Mouse (Mus musculus): ENCODE results near the gene 6430571L13Rik.
"Not testable (repeated sequence)": the region's sequence is repeated elsewhere in the genome, so short reads cannot be mapped to it uniquely, and the experiment has no call there.

Gene 6430571L13Rik

DNA sequence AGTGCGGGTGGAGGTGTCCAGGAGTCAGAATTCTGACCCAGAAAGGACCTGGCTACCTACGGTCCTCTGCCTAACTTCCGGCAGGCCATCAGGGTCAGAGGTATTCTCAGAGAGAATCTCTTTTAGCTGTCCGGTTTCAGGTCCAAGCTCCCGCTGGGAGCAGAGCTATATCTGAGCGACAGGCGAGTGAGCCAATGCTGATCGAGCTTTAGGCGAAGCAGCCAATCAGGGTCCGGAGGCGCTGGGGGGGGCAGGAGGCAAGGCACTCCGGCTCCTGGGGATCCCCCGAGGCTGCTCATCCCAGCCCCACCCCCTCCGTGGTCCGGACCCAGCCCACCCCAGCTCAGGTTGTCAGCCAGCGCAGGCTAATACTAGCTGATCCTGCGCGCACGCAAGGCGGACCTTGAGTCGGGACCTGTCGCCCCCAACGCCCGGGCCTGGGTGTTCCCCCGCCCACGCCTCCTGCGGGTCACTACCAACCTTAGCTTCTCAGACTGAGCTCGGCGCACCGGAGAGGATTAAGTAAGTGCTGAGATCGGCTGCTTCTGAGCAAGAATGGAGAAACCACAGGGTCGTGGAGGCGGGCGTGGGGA lies at the start of gene 6430571L13Rik:
Gene 6430571L13Rik, plus strand, starts transcription at position 336 of the 593 bp plus-strand sequence.
- peak; percentile 95 for DNase-seq

DNA sequence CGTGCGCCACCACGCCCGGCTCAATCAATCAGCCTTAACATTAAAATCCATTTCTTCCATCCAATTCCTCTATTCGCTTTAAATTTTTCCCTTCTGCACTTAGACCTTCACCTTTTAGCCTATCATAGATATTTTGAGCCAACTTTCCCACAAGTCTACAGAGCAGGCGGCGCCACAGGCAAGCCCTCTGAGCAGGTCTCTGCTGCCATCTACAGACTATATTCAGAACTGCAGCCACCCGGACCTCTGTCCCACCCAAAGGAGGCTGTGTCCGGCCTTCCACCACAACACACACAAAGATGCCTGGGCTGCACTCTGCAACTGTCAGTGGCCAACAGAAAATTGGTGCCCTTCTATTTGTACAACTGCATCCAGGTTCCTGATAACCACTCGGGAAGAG lies 49.5 kb upstream of the 6430571L13Rik start:
- peak; percentile 87 for DNase-seq

DNA sequence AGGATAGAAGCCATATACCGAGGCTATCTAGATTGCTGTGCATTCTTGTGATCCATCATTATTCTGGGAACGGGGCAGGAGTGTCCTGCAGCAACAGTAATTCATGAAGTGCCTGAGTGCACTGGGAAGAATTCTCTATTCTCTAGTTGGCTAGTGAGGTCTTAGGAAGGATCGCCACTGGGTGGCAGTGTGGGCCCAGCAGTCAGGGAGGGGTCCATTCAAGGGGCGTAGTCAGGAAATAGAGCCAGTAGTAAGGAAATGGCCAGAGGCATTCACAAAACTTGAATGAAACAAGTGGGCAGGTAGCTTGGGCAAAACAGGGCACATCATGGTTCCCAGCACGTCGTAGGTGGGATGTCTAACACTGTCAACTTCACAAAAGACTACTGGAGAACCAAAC lies 46.2 kb upstream of the 6430571L13Rik start:
- peak; percentile 85 for DNase-seq

- DNase-seq: no peak
These were observed 44.8 kb upstream of the 6430571L13Rik start for GRCm38 (mm10) chr9:107295616-107296015.

- DNase-seq: no peak
These were observed 44.6 kb upstream of the 6430571L13Rik start, which contains the start of gene Cish for GRCm38 (mm10) chr9:107296016-107296040. Gene Cish (plus strand): TSS chr9:107296026.

DNA sequence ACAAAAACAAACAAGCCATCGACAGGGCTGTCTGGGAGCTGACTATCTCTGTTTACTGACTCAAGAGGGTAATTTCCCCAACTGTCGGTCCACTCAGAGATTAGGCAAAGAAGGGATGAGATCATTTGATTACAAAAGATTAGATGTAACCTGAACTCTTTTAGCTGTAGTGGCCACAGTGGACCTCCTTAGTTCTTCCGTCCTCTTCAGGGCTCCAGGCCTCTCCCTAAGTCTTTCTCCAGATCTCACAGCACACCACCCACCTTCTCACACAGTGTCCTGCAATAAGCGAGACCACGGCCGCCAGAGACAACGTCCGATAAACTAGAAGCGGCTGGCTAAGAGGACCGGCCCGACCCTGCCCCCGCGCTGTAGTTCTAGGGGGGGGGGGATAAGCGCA lies 44.4 kb upstream of the 6430571L13Rik start:
- no peak for DNase-seq

DNA sequence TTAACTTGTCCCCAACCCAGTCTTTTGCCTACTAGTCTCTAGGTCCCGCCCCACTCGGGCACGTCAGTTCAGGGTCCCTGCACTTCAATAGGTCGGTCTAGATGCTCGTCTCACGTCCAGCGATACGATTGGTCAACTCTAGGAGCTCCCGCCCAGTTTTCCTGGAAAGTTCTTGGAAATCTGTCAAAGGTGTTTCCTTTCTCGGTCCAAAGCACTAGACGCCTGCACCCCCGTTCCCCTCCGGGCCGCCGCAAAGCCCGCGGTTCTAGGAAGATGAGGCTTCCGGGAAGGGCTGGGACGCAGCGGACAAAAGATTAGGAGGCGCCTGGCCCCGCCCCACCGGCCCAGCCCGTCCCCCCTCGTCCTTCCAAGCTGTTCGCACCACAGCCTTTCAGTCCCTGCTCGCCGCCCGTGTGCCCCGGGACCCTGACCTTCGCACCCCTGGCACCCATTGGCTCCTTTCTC lies 43.9 kb upstream of the 6430571L13Rik start:
- peak; percentile 99 for DNase-seq

- DNase-seq: peak; percentile 70
These were observed 43.3 kb upstream of the 6430571L13Rik start for GRCm38 (mm10) chr9:107297059-107297458.

DNA sequence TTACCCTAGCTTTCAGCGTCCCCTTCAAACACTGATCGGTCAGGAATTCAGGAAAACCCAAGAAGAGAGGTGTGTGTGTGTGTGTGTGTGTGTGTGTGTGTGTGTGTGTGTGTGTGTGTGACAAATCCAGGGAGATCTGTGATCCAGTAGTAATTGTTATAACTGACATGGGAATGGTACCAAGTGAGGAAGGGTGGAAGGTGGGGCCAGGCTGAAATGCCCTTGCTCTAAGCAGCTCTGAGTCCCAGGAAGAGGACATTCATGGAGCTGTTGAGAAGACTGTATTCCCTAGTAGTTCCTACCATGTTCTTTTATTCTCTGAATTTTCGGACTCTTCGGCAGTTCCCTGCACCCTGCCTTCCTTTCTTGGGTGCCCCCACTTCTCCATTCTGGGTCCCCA lies 42.7 kb upstream of the 6430571L13Rik start:
- DNase-seq: peak; percentile 38

DNA sequence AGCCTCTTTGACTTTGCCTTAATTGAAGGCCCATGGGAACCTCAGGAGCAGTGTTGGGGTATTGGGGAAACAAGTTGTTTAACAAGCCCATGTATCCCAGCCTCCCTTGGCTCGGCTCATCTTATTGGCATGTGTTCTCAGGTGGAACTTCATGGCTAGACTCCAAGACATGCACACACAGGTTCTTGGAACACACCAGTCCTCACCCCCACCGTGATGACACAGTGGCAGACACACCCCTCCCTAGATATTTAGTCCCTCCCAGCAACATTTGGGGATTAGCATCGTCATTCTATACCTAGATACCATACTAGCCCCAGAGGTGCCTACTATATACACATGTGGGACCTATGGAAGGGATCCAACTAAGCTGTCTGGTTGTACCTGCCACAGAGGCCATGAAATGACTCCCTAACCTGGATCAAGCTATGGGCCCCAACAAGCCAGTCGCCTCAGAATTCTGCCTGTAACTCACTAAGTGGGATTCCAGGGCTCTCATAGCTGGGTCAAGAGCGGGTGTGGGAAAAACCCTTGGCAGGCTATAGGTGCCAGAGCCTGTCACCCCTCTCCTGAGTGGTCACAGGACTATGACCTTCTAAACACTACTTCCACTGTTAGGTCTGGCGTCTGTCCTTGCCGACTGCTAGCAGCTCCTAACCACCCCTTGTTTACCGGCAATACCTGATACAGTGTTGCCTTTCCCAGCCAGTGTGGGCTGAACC lies 42.2 kb upstream of the 6430571L13Rik start:
- DNase-seq: peak; percentile 74

- DNase-seq: no peak
These were observed 41.5 kb upstream of the 6430571L13Rik start for GRCm38 (mm10) chr9:107298876-107299275.

DNA sequence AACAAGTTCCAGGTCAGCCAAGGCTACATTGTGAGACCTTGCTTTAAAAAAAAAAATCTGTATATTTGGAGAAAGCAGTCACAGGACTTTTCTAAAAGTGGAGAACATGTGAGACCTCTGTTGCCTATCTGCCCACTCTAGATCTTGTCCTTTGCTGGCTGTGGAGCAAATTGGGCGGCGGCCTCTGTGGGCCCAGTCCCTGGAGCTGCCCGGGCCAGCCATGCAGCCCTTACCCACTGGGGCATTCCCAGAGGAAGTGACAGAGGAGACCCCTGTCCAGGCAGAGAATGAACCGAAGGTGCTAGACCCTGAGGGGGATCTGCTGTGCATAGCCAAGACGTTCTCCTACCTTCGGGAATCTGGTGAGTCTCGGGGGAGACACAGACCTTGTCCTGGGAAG lies 40.6 kb upstream of the 6430571L13Rik start:
- no peak for DNase-seq

- DNase-seq: no peak
These were observed 40.0 kb upstream of the 6430571L13Rik start for GRCm38 (mm10) chr9:107300224-107300973.

DNA sequence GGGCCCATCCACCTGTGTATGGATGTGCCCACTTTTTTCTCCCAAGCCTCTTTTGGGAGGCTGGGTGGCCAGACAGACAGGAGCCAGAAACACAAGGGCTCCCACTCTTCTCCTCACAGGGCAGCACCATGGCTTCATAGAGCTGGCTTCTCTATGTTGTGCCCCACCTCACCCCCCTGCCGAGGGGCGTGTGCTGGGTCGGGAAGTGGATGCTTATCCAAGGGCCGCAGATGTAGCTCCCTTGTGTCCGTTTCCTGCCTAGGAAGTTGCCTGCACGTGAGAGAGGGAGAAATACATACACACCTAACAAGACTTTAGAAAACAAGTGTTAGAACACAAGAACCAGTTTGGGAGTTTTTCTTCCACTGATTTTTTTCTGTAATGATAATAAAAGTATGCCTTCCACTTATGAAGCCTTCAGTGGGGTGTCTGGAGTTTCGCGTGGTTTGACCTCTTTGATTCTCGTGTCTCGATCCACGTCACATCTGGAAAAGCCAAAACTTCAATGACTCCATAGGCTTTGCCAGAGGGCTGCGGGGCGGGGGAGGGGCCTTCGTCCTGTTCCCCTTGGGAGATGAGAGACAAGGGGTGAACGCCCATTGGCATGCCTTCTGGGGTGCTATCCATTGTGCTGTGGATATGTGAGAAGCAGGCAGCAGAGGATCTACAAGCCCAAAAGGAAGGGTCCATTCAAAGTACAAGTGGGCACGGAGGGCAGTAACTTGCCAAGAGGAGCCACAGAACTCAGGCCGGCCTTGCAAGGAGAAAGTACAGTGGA lies 38.7 kb upstream of the 6430571L13Rik start:
- DNase-seq: no peak

GRCm38 (mm10) chr9:107302592-107302991 lies 37.8 kb upstream of the 6430571L13Rik start:
- DNase-seq: no peak

GRCm38 (mm10) chr9:107303121-107303820 lies 37.1 kb upstream of the 6430571L13Rik start:
- DNase-seq: no peak

DNA sequence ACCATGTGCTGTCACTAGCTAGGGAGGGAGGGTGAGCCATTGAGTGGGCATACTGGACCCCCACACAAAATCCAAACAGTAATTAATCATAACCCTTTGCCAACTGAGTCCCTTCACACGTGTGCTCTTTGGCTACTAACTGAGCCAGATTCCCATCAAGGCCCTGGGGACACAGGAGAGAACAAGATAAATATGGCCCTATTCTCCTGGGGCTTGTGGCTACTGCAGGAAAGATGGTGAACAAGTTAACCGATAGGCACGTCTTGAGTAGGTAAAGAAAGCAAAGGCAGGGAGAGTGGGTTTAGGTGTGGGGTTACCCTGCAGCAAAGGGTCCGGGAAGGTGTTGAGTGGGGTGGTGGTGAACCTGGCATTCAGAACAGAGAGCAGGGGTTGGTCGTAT lies 36.5 kb upstream of the 6430571L13Rik start:
- DNase-seq: no peak

DNA sequence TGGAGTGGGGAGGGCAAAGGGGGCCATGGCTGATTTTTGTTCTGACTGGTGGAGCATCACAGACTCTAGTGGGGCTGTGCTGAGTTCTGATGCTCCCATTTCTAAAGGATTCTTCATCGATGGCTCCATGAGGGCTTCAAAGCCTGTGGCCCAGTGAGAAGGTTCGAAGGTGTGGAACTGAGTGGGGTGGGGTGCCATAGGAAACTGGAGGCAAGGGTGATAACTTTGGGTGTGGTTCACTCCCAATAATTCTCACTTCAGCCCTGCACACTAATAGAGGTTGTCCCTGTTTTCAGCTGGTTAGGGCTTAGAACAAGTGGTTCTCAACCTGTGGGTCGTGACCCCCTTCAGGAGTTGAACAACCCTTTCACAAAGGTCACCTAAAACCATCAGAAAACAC lies 36.0 kb upstream of the 6430571L13Rik start:
- DNase-seq: no peak

DNA sequence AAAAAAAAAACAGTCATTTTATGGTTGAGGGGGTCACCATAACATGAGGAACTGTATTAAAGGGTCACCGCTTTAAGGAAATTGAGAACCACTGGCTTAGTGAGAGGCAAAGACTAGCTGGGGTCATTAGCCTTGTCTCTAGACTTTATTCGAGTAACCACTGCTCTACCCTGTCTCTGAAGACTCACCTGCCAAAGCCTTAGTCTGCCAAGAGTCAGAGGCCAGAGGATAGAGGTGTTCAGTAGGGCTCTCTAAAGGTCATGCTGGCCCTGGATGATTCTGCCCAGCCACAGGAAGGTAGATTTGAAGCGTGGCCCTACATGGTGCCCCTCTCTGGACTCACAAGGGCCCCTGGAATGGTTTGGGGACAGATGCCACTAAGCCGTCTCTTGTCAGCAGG lies 35.4 kb upstream of the 6430571L13Rik start:
- DNase-seq: no peak

GRCm38 (mm10) chr9:107305601-107306542 lies 34.5 kb upstream of the 6430571L13Rik start:
- DNase-seq: peak; percentile 51

GRCm38 (mm10) chr9:107306673-107307072 lies 33.7 kb upstream of the 6430571L13Rik start:
- not testable (repeated sequence) for DNase-seq
